Mouse (Mus musculus) small intestine, adult 2 months (tissue): ENCODE results near the gene Lars2.

Source experiments
- CTCF ChIP-seq: fragments of 200-500 bp; IDR thresholded peaks from 2 replicates; pipeline ENCODE4 v1.5.1; 2012; ENCODE audit warnings: low read depth, mild to moderate bottlenecking, control low read depth, inconsistent platforms, low read length, moderate library complexity, mixed read lengths; ENCODE audit not compliant: insufficient replicate concordance, insufficient read length; ENCODE audit errors: extremely low read depth
- POLR2A ChIP-seq: fragments of 200-500 bp; IDR thresholded peaks from 2 replicates; pipeline ENCODE4 v1.6.1; 2012; ENCODE audit warnings: low read depth, mild to moderate bottlenecking, control low read depth, inconsistent platforms, low read length, moderate library complexity

- TF ChIP-seq POLR2A (no peak), CTCF (no peak)
Measured at GRCm38 (mm10) chr9:123339651-123340144, 27.0 kb upstream of the Lars2 start.
